Mouse (Mus musculus) liver, embryonic 14.5 days (tissue): ENCODE data around the gene Ptrh2. TPM values are rescaled to one million over a fixed set of nuclear protein-coding genes. Genes with fewer than 3 reads are reported as not detected.

Experiments
- ATAC-seq: fragments of 200-750 bp; cut with Nextera tagmentation; 2 replicates; pipeline ENCODE4 v1.8.0; 2017; ENCODE audit warnings: moderate number of reproducible peaks, mild to moderate bottlenecking, moderate library complexity; ENCODE audit not compliant: insufficient read depth
- DNase-seq, 3 experiments: peaks; one replicate each; pipeline ENCODE4 v3.0.0-alpha.2; 2012 to 2013; ENCODE audit warnings: low read depth in 3 of 3, low spot score in 3 of 3
- H3K27ac ChIP-seq: fragments of 300-500 bp; sonication (generic); 2 replicates; pipeline ENCODE4 v1.5.1; 2014; ENCODE audit warnings: moderate library complexity, mild to moderate bottlenecking, control low read depth, inconsistent platforms
- H3K27me3 ChIP-seq: fragments of 300-500 bp; sonication (generic); 2 replicates; pipeline ENCODE4 v1.6.1; 2014; ENCODE audit warnings: mild to moderate bottlenecking, low read length, moderate library complexity; ENCODE audit not compliant: control insufficient read depth, insufficient read depth
- H3K36me3 ChIP-seq: fragments of 300-500 bp; sonication (generic); replicated peaks from 2 replicates; pipeline ENCODE4 v1.6.1; 2014; ENCODE audit warnings: low read depth; ENCODE audit not compliant: control insufficient read depth, insufficient read depth
- H3K4me1 ChIP-seq, 2 experiments: fragments of 200-500 bp in 1 of 2; fragments of 300-500 bp in 1 of 2; sonication (generic) in 1 of 2; replicated peaks; 2 replicates each; pipeline ENCODE4 v1.6.1; 2012 to 2014; ENCODE audit warnings: antibody characterized with exemption in 1 of 2, inconsistent platforms in 1 of 2, low read length in 1 of 2; ENCODE audit not compliant: control insufficient read depth in 2 of 2, insufficient read depth in 2 of 2
- H3K4me2 ChIP-seq: fragments of 300-500 bp; sonication (generic); 2 replicates; pipeline ENCODE4 v1.6.1; 2014; ENCODE audit warnings: low read depth, mild to moderate bottlenecking, control low read depth, moderate library complexity
- H3K4me3 ChIP-seq, 2 experiments: fragments of 200-500 bp in 1 of 2; fragments of 300-500 bp in 1 of 2; sonication (generic) in 1 of 2; 2 replicates each; pipeline ENCODE4 v1.5.1; 2012 to 2014; ENCODE audit warnings: low read depth in 2 of 2, low read length in 2 of 2, mild to moderate bottlenecking in 2 of 2, control low read depth in 1 of 2, inconsistent platforms in 1 of 2, moderate library complexity in 1 of 2; ENCODE audit not compliant: insufficient read depth in 1 of 2
- H3K9ac ChIP-seq: fragments of 300-500 bp; sonication (generic); replicated peaks from 2 replicates; pipeline ENCODE4 v1.6.1; 2014; ENCODE audit warnings: mild to moderate bottlenecking, control low read depth, moderate library complexity
- H3K9me3 ChIP-seq: fragments of 300-500 bp; sonication (generic); 2 replicates; pipeline ENCODE4 v1.6.1; 2016; ENCODE audit warnings: low read length, mixed read lengths; ENCODE audit not compliant: control insufficient read depth
- CTCF ChIP-seq: IDR thresholded peaks from 2 replicates; pipeline ENCODE4 v1.5.1; 2016; ENCODE audit warnings: antibody characterized with exemption, low read depth, control low read depth
- EP300 ChIP-seq: IDR thresholded peaks from 2 replicates; pipeline ENCODE4 v1.6.1; 2016; ENCODE audit warnings: antibody characterized with exemption, low read depth
- WGBS: fragments of 180-500 bp; shearing (Covaris S2); extraction: QIAGEN DNeasy Blood & Tissue Kit; methylation state at CpG from one replicate; pipeline ENCODE4 v1.1.7; 2014; ENCODE audit not compliant: insufficient replicate concordance; 5-methylcytosine and 5-hydroxymethylcytosine counted together
- polyA plus RNA-seq, 2 experiments: library from polyadenylated mRNA; depleted of rRNA in 1 of 2; stranded (reverse) in 1 of 2; unstranded in 1 of 2; fragments of >200 nt; fragmentation: Nextera tagmentation in 1 of 2; extraction: Ambion mirVana in 1 of 2; gene quantifications; 2 replicates each; pipeline versions ENCODE4 v1.2.1 to v1.2.3; 2012 to 2014

Gene Ptrh2
- polyA plus RNA-seq, 2 experiments = 10.5 to 20.9 TPM

DNA sequence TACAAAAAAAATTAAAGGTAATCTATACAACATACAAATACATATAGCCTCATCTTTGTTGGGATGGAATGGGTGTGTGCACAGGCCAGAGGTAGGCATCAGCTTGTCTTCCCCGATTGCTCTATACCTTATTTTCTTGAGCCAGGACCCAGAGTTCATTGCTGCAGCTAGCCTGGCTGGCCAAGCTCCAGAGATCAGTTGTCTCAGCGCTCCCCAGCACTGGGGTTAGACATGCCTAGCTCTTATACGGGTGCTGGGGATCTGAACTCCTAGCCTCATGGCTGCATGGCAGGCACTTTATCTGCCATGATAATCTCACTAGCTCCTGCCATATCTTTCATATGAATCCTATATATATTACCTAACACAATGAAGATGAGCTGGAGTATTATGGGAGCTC is 15.6 kb upstream of the Ptrh2 start:
- Histone ChIP-seq H3K9ac (peak overlapping the region; percentile 48), H3K4me3 (no peak overlapping the region), H3K27me3 (no peaks in the 10 kb centered on the region), H3K36me3 (peaks cover 17% of the 10 kb centered on the region), H3K9me3 (no peaks in the 10 kb centered on the region), H3K27ac (peak overlapping the region; percentile 91), H3K4me1 (peaks cover 57 to 63% of the 10 kb centered on the region in 2 experiments), H3K4me2 (peak overlapping the region; percentile 52)
- WGBS = 51% methylated on average over 3 of the region's 3 CpGs
- TF ChIP-seq CTCF (no peak), EP300 (no peak)
- no peak for ATAC-seq
- DNase-seq = no peak

DNA sequence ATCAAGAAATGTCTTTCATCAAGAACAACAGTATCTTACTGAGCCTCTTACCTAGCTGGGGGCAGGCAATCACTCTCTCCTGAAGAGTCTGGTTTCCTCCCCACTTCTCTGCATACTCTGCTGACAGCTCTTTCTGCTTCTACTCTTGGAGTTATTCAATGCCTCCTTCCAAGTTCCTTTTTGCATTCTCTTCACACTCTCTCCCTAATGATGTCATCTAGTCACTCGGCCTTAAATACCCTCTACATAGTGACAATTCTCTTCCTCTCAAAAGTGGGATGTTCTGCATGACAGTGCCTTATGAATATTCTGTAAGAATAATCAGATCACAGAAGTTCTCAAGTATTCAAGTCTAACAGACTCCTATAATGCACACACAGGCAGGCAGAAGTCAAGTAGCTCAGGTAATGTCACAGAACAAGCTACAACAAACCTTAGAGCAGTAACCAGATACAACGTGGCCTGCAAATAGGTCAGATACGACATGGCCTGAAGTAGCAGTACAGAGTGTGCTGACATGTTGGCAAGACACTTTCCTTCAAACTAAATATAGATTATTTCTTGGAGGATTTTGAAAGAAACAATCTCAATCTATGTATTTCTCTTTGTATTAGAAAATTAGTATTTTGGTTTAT is 12.6 kb upstream of the Ptrh2 start:
- peak overlapping the region; percentile 26 for H3K27ac ChIP-seq
- H3K27me3 ChIP-seq = no peaks in the 10 kb centered on the region
- TF ChIP-seq CTCF (no peak), EP300 (no peak)
- no peak overlapping the region for H3K9ac ChIP-seq
- no peak for ATAC-seq
- peaks cover 42 to 50% of the 10 kb centered on the region in 2 experiments for H3K4me1 ChIP-seq
- WGBS = 60% methylated on average over 3 of the region's 3 CpGs
- no peak overlapping the region for H3K4me3 ChIP-seq
- H3K9me3 ChIP-seq = no peaks in the 10 kb centered on the region
- DNase-seq = no peak
- no peaks in the 10 kb centered on the region for H3K36me3 ChIP-seq
- no peak overlapping the region for H3K4me2 ChIP-seq

DNA sequence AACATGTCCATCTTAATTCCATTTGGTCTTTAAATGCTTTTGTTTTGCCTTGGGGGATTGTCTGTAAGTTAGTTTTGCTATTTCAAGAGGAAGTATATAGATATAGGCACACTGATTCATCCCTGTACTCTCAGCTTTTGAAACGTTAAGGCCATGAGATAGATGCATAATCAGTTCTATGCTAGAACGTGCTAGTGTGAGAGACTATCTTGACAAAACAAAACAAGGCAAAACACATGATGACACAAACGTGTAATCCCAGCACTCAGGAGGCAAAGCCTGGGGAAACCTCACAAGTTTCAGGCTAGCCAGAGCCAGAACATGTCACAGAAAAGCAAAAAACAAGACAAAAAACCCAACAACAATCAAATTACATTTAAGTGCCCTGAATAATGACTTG is 11.0 kb upstream of the Ptrh2 start:
- no peak overlapping the region for H3K27ac ChIP-seq
- 29% methylated on average over 3 of the region's 3 CpGs for WGBS

DNA sequence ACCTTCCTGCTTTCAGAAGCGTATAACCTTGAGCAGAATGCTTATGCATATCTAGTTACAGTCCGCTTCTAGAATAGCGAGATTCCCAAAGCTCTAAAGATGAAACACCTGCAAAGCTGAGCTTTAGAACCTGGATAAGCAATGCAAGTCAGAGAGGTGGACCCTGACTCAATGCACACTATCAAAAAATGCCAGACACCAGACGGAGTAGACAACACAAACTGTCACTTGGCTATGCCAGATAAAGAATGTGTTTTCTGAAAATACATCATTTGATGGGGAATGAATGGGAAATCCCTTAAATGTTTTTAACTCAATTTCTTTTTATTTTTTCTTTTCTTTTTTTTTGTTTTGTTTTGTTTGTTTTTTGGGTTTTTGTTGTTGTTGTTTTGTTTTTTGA is 8.3 kb upstream of the Ptrh2 start:
- ATAC-seq (peak; percentile 73; the same call in 1 of the 2 replicates), DNase-seq (no peak)
- WGBS = 45% methylated on average over 4 of the region's 4 CpGs
- no peaks in the 10 kb centered on the region for H3K9me3 ChIP-seq
- TF ChIP-seq CTCF (no peak), EP300 (peak; percentile 80)
- H3K36me3 ChIP-seq = peaks cover 9% of the 10 kb centered on the region
- no peak overlapping the region for H3K4me3 ChIP-seq
- no peak overlapping the region for H3K9ac ChIP-seq
- H3K27me3 ChIP-seq = no peaks in the 10 kb centered on the region
- H3K4me1 ChIP-seq = peaks cover 25 to 35% of the 10 kb centered on the region in 2 experiments
- no peak overlapping the region for H3K4me2 ChIP-seq
- no peak overlapping the region; the same call in 1 of the 2 replicates for H3K27ac ChIP-seq

More for the DNA sequence above, 11.0 kb upstream of the Ptrh2 start:
- Histone ChIP-seq H3K27me3 (no peaks in the 10 kb centered on the region), H3K4me3 (no peak overlapping the region), H3K4me2 (no peak overlapping the region), H3K36me3 (peaks cover 9% of the 10 kb centered on the region), H3K4me1 (peaks cover 34 to 45% of the 10 kb centered on the region in 2 experiments), H3K9ac (no peak overlapping the region), H3K9me3 (no peaks in the 10 kb centered on the region)
- no peak for TF ChIP-seq CTCF
- TF ChIP-seq EP300 = no peak
- DNase-seq = no peak
- ATAC-seq = no peak

DNA sequence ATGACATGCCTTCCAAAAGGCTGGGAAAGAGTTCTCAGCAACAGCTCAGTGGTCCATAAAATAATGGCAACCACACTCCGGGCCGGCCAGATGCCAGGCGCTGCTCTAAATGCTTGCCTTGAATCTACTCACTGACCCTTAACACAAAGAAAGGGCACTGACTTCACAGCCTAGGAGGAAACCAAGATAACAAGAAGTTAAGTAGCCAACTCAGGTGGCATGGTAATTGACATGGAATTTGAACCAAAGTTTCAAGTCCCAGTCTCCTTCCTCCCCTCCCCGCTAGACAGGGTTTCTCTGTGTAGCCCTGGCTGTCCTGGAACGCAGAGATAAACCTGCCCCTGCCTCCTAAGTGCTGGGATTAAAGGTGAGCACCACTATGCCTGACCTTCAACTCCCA is 4.8 kb upstream of the Ptrh2 start:
- 76% methylated on average over 5 of the region's 5 CpGs for WGBS
- no peak overlapping the region for H3K4me3 ChIP-seq
- H3K4me2 ChIP-seq = no peak overlapping the region
- no peak for TF ChIP-seq CTCF
- no peak overlapping the region for H3K27ac ChIP-seq
- H3K36me3 ChIP-seq = peaks cover 9% of the 10 kb centered on the region
- H3K9ac ChIP-seq = no peak overlapping the region
- peaks cover 24 to 29% of the 10 kb centered on the region in 2 experiments for H3K4me1 ChIP-seq
- no peaks in the 10 kb centered on the region for H3K9me3 ChIP-seq
- DNase-seq (no peak), ATAC-seq (no peak)
- H3K27me3 ChIP-seq = no peaks in the 10 kb centered on the region
